Mouse (Mus musculus): ENCODE measurements around the gene Xrcc5. TPM values are rescaled to one million over a fixed set of nuclear protein-coding genes. Genes with fewer than 3 reads are reported as not detected.

Gene Xrcc5
- polyA plus RNA-seq, 1 experiment from 2014 or later, result 43.6 TPM

GRCm38 (mm10) chr1:72380544-72380943 is 73.3 kb downstream of the Xrcc5 start:
- WGBS, result 96% methylated on average over 3 of the region's 3 CpGs
- H3K27ac ChIP-seq (ENCODE audit: low read length), result no peak overlapping the region
- peaks cover 3% of the 10 kb centered on the region; the same call in 1 of the 2 replicates for H3K36me3 ChIP-seq (ENCODE audit: control insufficient read depth, insufficient read depth, low read length)
- H3K27me3 ChIP-seq (ENCODE audit: control insufficient read depth, insufficient read depth, low read length), result no peaks in the 10 kb centered on the region
- H3K4me3 ChIP-seq (ENCODE audit: low read depth, low read length), result no peak overlapping the region
- no peak overlapping the region for H3K9ac ChIP-seq (replicated peaks; ENCODE audit: low read depth, low read length)
- H3K4me2 ChIP-seq (replicated peaks; ENCODE audit: low read depth, low read length), result no peak overlapping the region
- no peaks in the 10 kb centered on the region for H3K9me3 ChIP-seq (ENCODE audit: control insufficient read depth, low read depth, low read length)
- no peaks in the 10 kb centered on the region for H3K4me1 ChIP-seq (ENCODE audit: control insufficient read depth, insufficient read depth, low read length)
- no peak for ATAC-seq (ENCODE audit: insufficient number of reproducible peaks, insufficient read depth, low FRiP score, low read depth)

- Histone ChIP-seq H3K9ac (replicated peaks; ENCODE audit: low read depth, low read length) (no peak overlapping the region), H3K4me1 (ENCODE audit: control insufficient read depth, insufficient read depth, low read length) (no peaks in the 10 kb centered on the region), H3K27me3 (ENCODE audit: control insufficient read depth, insufficient read depth, low read length) (no peaks in the 10 kb centered on the region), H3K27ac (ENCODE audit: low read length) (no peak overlapping the region), H3K4me3 (ENCODE audit: low read depth, low read length) (no peak overlapping the region), H3K4me2 (replicated peaks; ENCODE audit: low read depth, low read length) (no peak overlapping the region), H3K36me3 (ENCODE audit: control insufficient read depth, insufficient read depth, low read length) (peaks cover 3% of the 10 kb centered on the region; the same call in 1 of the 2 replicates), H3K9me3 (ENCODE audit: control insufficient read depth, low read depth, low read length) (no peaks in the 10 kb centered on the region)
- WGBS, result 90% methylated on average over 7 of the region's 7 CpGs
- ATAC-seq (ENCODE audit: insufficient number of reproducible peaks, insufficient read depth, low FRiP score, low read depth), result no peak
Observed at GRCm38 (mm10) chr1:72383056-72383455, 75.8 kb downstream of the Xrcc5 start.

- Histone ChIP-seq H3K9ac (replicated peaks; ENCODE audit: low read depth, low read length) (no peak overlapping the region), H3K4me3 (ENCODE audit: low read depth, low read length) (no peak overlapping the region), H3K9me3 (ENCODE audit: control insufficient read depth, low read depth, low read length) (no peaks in the 10 kb centered on the region), H3K36me3 (ENCODE audit: control insufficient read depth, insufficient read depth, low read length) (peaks cover 3% of the 10 kb centered on the region; the same call in 1 of the 2 replicates), H3K27ac (ENCODE audit: low read length) (no peak overlapping the region), H3K4me1 (ENCODE audit: control insufficient read depth, insufficient read depth, low read length) (no peaks in the 10 kb centered on the region), H3K27me3 (ENCODE audit: control insufficient read depth, insufficient read depth, low read length) (no peaks in the 10 kb centered on the region), H3K4me2 (replicated peaks; ENCODE audit: low read depth, low read length) (no peak overlapping the region)
- no peak for ATAC-seq (ENCODE audit: insufficient number of reproducible peaks, insufficient read depth, low FRiP score, low read depth)
- 69% methylated on average over 5 of the region's 5 CpGs for WGBS
Observed at GRCm38 (mm10) chr1:72383651-72384050, 76.4 kb downstream of the Xrcc5 start.

GRCm38 (mm10) chr1:72390420-72390819 is 83.2 kb downstream of the Xrcc5 start:
- H3K9ac ChIP-seq (replicated peaks; ENCODE audit: low read depth, low read length), result no peak overlapping the region
- H3K27me3 ChIP-seq (ENCODE audit: control insufficient read depth, insufficient read depth, low read length), result no peaks in the 10 kb centered on the region
- WGBS, result 77% methylated on average over 4 of the region's 4 CpGs
- H3K4me3 ChIP-seq (ENCODE audit: low read depth, low read length), result no peak overlapping the region
- H3K27ac ChIP-seq (ENCODE audit: low read length), result no peak overlapping the region
- H3K4me1 ChIP-seq (ENCODE audit: control insufficient read depth, insufficient read depth, low read length), result no peaks in the 10 kb centered on the region
- H3K9me3 ChIP-seq (ENCODE audit: control insufficient read depth, low read depth, low read length), result no peaks in the 10 kb centered on the region
- peaks cover under 1% of the 10 kb centered on the region; the same call in 1 of the 2 replicates for H3K36me3 ChIP-seq (ENCODE audit: control insufficient read depth, insufficient read depth, low read length)
- ATAC-seq (ENCODE audit: insufficient number of reproducible peaks, insufficient read depth, low FRiP score, low read depth), result no peak
- H3K4me2 ChIP-seq (replicated peaks; ENCODE audit: low read depth, low read length), result no peak overlapping the region

- WGBS, result 61% methylated on average over 8 of the region's 8 CpGs
- Histone ChIP-seq H3K4me1 (ENCODE audit: control insufficient read depth, insufficient read depth, low read length) (no peaks in the 10 kb centered on the region), H3K27ac (ENCODE audit: low read length) (no peak overlapping the region), H3K36me3 (ENCODE audit: control insufficient read depth, insufficient read depth, low read length) (peaks cover 5% of the 10 kb centered on the region; the same call in 1 of the 2 replicates), H3K4me3 (ENCODE audit: low read depth, low read length) (no peak overlapping the region), H3K4me2 (replicated peaks; ENCODE audit: low read depth, low read length) (no peak overlapping the region), H3K27me3 (ENCODE audit: control insufficient read depth, insufficient read depth, low read length) (no peaks in the 10 kb centered on the region), H3K9ac (replicated peaks; ENCODE audit: low read depth, low read length) (no peak overlapping the region), H3K9me3 (ENCODE audit: control insufficient read depth, low read depth, low read length) (no peaks in the 10 kb centered on the region)
- ATAC-seq (ENCODE audit: insufficient number of reproducible peaks, insufficient read depth, low FRiP score, low read depth), result 0 out of 2 replicates have a peak, but pooled peaks have one; percentile 50
Observed at GRCm38 (mm10) chr1:72399720-72400401, 92.6 kb downstream of the Xrcc5 start.

- Histone ChIP-seq H3K36me3 (ENCODE audit: control insufficient read depth, insufficient read depth, low read length) (peaks cover 3% of the 10 kb centered on the region; the same call in 1 of the 2 replicates), H3K9me3 (ENCODE audit: control insufficient read depth, low read depth, low read length) (no peaks in the 10 kb centered on the region), H3K4me3 (ENCODE audit: low read depth, low read length) (no peak overlapping the region), H3K27me3 (ENCODE audit: control insufficient read depth, insufficient read depth, low read length) (no peaks in the 10 kb centered on the region), H3K27ac (ENCODE audit: low read length) (no peak overlapping the region), H3K9ac (replicated peaks; ENCODE audit: low read depth, low read length) (no peak overlapping the region), H3K4me1 (ENCODE audit: control insufficient read depth, insufficient read depth, low read length) (no peaks in the 10 kb centered on the region), H3K4me2 (replicated peaks; ENCODE audit: low read depth, low read length) (no peak overlapping the region)
- 66% methylated on average over 9 of the region's 9 CpGs for WGBS
- ATAC-seq (ENCODE audit: insufficient number of reproducible peaks, insufficient read depth, low FRiP score, low read depth), result no peak
Observed at GRCm38 (mm10) chr1:72400616-72401015, 93.4 kb downstream of the Xrcc5 start.

- Histone ChIP-seq H3K4me2 (replicated peaks; ENCODE audit: low read depth, low read length) (no peak overlapping the region), H3K4me3 (ENCODE audit: low read depth, low read length) (no peak overlapping the region), H3K36me3 (ENCODE audit: control insufficient read depth, insufficient read depth, low read length) (no peaks in the 10 kb centered on the region), H3K27me3 (ENCODE audit: control insufficient read depth, insufficient read depth, low read length) (no peaks in the 10 kb centered on the region), H3K9ac (replicated peaks; ENCODE audit: low read depth, low read length) (no peak overlapping the region), H3K9me3 (ENCODE audit: control insufficient read depth, low read depth, low read length) (no peaks in the 10 kb centered on the region), H3K27ac (ENCODE audit: low read length) (no peak overlapping the region), H3K4me1 (ENCODE audit: control insufficient read depth, insufficient read depth, low read length) (no peaks in the 10 kb centered on the region)
- WGBS, result 66% methylated on average over 8 of the region's 8 CpGs
- ATAC-seq (ENCODE audit: insufficient number of reproducible peaks, insufficient read depth, low FRiP score, low read depth), result no peak
Observed at GRCm38 (mm10) chr1:72401331-72402069, 94.3 kb downstream of the Xrcc5 start.

- ATAC-seq (ENCODE audit: insufficient number of reproducible peaks, insufficient read depth, low FRiP score, low read depth), result no peak
- H3K4me1 ChIP-seq (ENCODE audit: control insufficient read depth, insufficient read depth, low read length), result no peaks in the 10 kb centered on the region
- 40% methylated on average over 14 of the region's 14 CpGs for WGBS
Observed at GRCm38 (mm10) chr1:72406505-72407079, 99.4 kb downstream of the Xrcc5 start.

More at GRCm38 (mm10) chr1:72406505-72407079, 99.4 kb downstream of the Xrcc5 start:
- Histone ChIP-seq H3K9ac (replicated peaks; ENCODE audit: low read depth, low read length) (no peak overlapping the region), H3K4me3 (ENCODE audit: low read depth, low read length) (no peak overlapping the region), H3K36me3 (ENCODE audit: control insufficient read depth, insufficient read depth, low read length) (no peaks in the 10 kb centered on the region), H3K4me2 (replicated peaks; ENCODE audit: low read depth, low read length) (no peak overlapping the region), H3K27ac (ENCODE audit: low read length) (no peak overlapping the region), H3K9me3 (ENCODE audit: control insufficient read depth, low read depth, low read length) (no peaks in the 10 kb centered on the region), H3K27me3 (ENCODE audit: control insufficient read depth, insufficient read depth, low read length) (no peaks in the 10 kb centered on the region)
